Mouse (Mus musculus): ENCODE measurements around the gene Kalrn. TPM values are rescaled to one million over a fixed set of nuclear protein-coding genes. Genes with fewer than 3 reads are reported as not detected.

Gene Kalrn
- total RNA-seq, 2 experiments from 2014 or later = 0.94 TPM; not detected in 1

- ATAC-seq (replicated peaks; ENCODE audit: low FRiP score, poor library complexity, severe bottlenecking) = no peak
These were observed 415.8 kb downstream of the Kalrn start for GRCm38 (mm10) chr16:34157386-34158135.

DNA sequence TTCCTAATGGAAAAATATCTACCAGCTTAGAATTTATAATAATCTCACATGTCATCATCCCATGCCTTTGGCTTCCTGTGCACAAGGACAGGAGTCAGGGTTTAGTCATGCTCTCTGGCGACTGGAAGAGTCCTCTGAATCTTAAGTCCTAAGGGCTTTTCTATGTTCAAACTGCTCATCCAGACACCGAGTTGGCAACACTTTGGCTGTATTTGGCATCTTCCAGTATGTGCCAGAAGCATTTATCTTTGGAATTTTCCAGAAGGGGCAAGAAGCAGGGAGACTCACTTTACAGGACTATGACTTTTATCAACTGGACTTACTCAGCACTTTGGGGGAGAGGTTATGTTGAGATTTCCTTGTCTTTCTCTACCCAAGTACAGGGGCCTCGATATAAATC is 417.6 kb downstream of the Kalrn start:
- ATAC-seq (replicated peaks; ENCODE audit: low FRiP score, poor library complexity, severe bottlenecking) = no peak

- no peak for ATAC-seq (replicated peaks; ENCODE audit: low FRiP score, poor library complexity, severe bottlenecking)
These were observed 418.4 kb downstream of the Kalrn start for GRCm38 (mm10) chr16:34154903-34155302.

DNA sequence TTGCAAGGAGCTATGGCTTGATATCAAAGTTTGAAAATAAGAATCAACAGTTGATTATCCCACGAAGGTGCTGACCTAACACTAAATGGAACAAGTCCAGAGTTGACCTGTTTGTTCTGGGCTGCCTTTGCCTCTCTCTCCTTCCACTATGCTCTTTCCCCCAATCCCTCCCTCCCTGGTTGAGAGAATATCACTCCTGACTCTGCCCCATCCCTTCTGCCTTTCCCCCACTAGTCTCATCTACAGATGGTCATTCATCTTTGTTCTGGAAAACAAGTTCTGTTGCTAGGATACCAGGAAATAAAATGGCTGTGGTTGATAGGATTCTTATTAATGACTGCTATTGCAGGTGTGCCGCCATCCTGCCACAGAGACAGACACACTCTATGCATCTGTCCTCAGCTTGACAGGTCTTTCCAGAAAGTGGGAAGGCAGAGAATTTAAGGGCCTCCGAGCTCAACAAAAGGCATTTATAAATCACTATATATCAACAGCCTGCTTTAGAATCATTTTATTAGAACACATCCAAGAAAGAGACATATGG is 421.7 kb downstream of the Kalrn start:
- ATAC-seq (replicated peaks; ENCODE audit: low FRiP score, poor library complexity, severe bottlenecking) = no peak

DNA sequence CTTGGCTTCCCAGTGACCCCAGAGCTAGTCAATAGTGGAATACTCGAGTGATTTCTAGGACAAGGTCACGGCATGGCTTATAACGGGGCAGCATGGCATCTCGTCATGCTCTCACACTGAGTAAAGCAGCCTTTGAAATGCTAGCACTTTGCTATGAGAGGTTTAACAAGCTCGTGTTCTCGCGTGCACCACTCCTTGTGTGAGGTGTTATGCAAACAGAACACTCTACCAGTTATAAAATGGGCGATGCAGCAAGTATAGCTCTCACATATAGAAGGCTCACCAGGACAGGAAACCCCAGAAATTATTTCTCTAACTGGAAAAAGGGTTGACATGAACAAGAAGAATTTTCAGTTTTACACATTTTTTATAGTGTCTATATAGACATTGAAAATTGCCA is 431.7 kb downstream of the Kalrn start:
- no peak for ATAC-seq (replicated peaks; ENCODE audit: low FRiP score, poor library complexity, severe bottlenecking)

DNA sequence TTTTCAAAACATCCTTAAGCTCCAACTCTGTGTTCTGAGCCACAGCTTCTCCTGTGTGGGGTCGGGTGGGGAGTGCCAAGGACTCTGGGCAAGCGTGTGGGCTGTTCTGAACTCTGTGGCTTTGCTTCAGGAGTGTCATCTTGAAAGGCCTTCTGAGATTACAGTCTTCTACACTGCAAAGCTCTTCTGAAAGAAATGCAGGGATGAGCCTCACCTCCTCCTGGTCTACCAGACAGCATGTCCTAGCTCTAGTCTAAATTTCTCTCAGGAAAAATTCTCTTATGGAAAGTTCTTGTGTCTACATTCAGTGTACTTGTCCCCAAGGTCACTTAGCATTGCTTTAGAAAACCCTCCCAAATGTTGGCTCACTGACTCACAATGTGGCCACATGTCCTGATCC is 438.3 kb downstream of the Kalrn start:
- no peak for ATAC-seq (replicated peaks; ENCODE audit: low FRiP score, poor library complexity, severe bottlenecking)

DNA sequence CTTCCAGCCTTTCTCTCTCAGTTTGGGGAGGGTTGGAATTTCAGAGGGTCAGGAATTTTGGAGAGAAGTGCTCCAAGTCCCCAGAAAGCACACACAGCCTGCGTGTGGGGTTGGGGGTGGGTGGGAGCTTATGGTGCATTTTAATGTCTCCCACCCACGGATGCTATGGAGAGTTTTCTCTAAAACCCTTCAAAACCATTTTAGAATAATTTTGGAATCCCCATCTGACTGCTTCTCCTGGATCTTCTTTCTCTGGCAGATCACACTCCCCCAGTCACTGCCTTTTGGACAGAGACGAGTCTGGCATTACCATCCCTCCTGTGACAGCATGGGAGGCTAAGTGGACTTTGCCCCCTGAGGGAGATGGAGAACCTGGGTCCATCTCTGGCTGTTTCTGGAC is 438.7 kb downstream of the Kalrn start:
- no peak for ATAC-seq (replicated peaks; ENCODE audit: low FRiP score, poor library complexity, severe bottlenecking)

- ATAC-seq (replicated peaks; ENCODE audit: low FRiP score, poor library complexity, severe bottlenecking) = no peak
These were observed 447.7 kb downstream of the Kalrn start for GRCm38 (mm10) chr16:34125595-34125994.

GRCm38 (mm10) chr16:34122486-34122885 is 450.8 kb downstream of the Kalrn start:
- no peak for ATAC-seq (replicated peaks; ENCODE audit: low FRiP score, poor library complexity, severe bottlenecking)

DNA sequence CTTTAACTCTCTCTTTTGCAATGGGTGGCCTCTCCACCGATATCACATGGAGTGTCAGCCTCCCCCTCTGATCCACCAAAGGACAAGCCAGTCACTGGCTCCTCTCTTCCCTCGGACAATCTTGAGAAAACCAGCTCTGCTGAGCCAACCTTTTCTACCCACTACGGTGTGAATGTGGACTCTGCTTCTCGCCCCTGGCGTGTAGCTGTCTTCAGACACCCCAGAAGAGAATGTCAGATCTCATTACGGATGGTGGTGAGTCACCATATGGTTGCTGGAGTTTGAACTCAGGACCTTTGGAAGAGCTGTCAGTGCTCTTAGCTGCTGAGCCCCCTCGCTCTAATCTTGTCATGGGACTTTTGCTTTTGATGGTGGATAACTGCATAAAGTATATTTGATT is 452.0 kb downstream of the Kalrn start:
- ATAC-seq (replicated peaks; ENCODE audit: low FRiP score, poor library complexity, severe bottlenecking) = no peak

GRCm38 (mm10) chr16:34120801-34121201 is 452.5 kb downstream of the Kalrn start:
- ATAC-seq (replicated peaks; ENCODE audit: low FRiP score, poor library complexity, severe bottlenecking) = no peak

DNA sequence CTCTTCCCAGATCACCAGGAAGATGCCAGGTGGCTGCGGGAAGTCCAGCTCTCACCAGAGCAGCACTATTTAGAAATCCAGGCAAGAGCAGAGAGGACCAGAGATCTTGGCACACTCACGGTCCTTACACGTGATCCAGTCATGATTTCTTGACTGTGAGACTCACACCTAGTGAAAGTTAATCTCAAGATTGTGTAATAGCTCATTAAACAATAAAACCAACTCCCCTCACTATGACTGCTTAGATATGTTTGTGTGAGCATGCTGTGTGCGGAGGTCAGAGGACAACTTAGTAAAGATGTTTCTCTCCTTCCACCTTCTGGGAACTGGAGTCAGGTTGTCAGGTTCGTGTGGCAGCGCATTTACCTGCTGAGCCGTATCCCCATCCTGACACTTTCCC is 453.5 kb downstream of the Kalrn start:
- ATAC-seq (replicated peaks; ENCODE audit: low FRiP score, poor library complexity, severe bottlenecking) = no peak

- ATAC-seq (replicated peaks; ENCODE audit: low FRiP score, poor library complexity, severe bottlenecking) = no peak
These were observed 454.0 kb downstream of the Kalrn start for GRCm38 (mm10) chr16:34119370-34119769.

GRCm38 (mm10) chr16:34114665-34115064 is 458.7 kb downstream of the Kalrn start:
- ATAC-seq (replicated peaks; ENCODE audit: low FRiP score, poor library complexity, severe bottlenecking) = peak; percentile 72

DNA sequence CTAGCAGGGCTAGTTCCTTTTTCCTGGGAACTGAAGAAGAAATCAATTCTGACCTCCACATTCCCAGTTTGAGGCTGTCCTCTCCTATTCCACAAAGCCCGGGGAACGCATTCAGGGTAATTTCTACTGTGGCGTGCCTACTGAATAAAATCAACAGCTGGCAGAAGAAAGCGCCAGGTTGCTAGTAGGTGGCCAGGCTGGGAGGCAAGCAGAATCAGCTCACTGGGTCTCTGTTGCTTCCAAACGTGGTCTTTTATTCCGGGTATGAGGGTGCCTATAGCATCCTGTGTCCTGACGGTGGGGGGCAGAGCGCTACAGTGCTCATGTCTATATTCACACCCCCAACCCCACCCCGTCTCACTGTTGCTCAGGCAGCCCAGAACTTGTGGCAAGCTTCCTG is 460.2 kb downstream of the Kalrn start:
- no peak for ATAC-seq (replicated peaks; ENCODE audit: low FRiP score, poor library complexity, severe bottlenecking)

- no peak for ATAC-seq (replicated peaks; ENCODE audit: low FRiP score, poor library complexity, severe bottlenecking)
These were observed 460.8 kb downstream of the Kalrn start for GRCm38 (mm10) chr16:34112490-34112889.

DNA sequence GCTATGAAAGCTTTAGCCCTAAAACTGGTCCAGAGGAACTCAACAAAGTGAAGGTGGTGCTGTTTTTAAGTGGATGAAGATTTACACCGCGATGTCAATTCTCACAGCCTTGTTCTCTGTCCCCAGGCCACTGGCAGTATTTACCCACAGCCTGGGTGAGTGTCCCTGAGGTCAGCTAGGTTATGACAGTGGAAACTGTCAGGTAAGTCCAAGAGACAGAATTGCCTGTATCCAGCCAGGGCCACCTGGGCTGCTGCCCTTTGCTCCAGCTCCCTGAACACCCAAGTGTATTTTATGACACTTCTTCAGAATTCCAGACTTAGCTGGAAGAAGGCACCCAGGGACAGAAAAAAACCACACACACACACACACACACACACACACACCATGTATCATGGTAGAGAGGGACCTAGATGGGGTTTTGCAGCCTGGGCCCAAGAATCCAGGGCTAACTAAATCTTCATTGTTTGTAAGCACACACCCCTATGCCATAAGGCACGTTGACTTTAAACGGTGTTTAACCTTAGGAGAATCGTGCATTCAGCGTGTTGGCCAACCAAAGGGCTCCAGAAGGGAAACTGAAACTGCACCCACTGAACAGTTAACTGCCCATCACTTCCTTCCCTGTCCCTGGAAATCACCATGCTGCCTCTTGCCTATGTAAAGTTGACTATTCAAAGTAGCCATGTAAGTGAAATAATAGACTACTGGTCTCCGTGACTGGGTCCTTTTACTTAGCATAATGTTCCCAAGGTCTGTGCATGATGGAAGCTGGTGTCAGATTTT is 462.3 kb downstream of the Kalrn start:
- no peak for ATAC-seq (replicated peaks; ENCODE audit: low FRiP score, poor library complexity, severe bottlenecking)

GRCm38 (mm10) chr16:34104427-34104826 is 468.9 kb downstream of the Kalrn start:
- ATAC-seq (replicated peaks; ENCODE audit: low FRiP score, poor library complexity, severe bottlenecking) = no peak

- no peak for ATAC-seq (replicated peaks; ENCODE audit: low FRiP score, poor library complexity, severe bottlenecking)
These were observed 470.6 kb downstream of the Kalrn start for GRCm38 (mm10) chr16:34102742-34103141.

GRCm38 (mm10) chr16:34099795-34100194 is 473.5 kb downstream of the Kalrn start:
- no peak for ATAC-seq (replicated peaks; ENCODE audit: low FRiP score, poor library complexity, severe bottlenecking)

GRCm38 (mm10) chr16:34095548-34096141 is 477.7 kb downstream of the Kalrn start:
- peak; percentile 66; the same call in 1 of the 2 replicates for ATAC-seq (replicated peaks; ENCODE audit: low FRiP score, poor library complexity, severe bottlenecking)
